Mouse (Mus musculus) MEL (cell line): ENCODE measurements around the gene Nrk.

Experiments used
- CTCF ChIP-seq, 3 experiments: IDR thresholded peaks in 2 of 3; conservative IDR thresholded peaks in 1 of 3; 2 replicates each; pipeline ENCODE4 v1.5.1; 2011 to 2012; ENCODE audit warnings: low read length in 3 of 3, low read depth in 2 of 3, mild to moderate bottlenecking in 2 of 3, improper control_type of control experiment in 1 of 3, inconsistent platforms in 1 of 3, mixed read lengths in 1 of 3, moderate library complexity in 1 of 3; ENCODE audit not compliant: control insufficient read depth in 1 of 3, insufficient read depth in 1 of 3, poor library complexity in 1 of 3, severe bottlenecking in 1 of 3
- ELF1 ChIP-seq: IDR thresholded peaks from 2 replicates; pipeline ENCODE4 v1.6.1; 2014; ENCODE audit warnings: low read depth, mild to moderate bottlenecking, inconsistent platforms, low read length, improper control_type of control experiment, moderate library complexity
- EP300 ChIP-seq, 2 experiments: IDR thresholded peaks; 2 replicates each; pipeline ENCODE4 v1.6.1; 2011; ENCODE audit warnings: improper control_type of control experiment in 2 of 2, low read length in 2 of 2, low read depth in 1 of 2, mild to moderate bottlenecking in 1 of 2
- GABPA ChIP-seq: IDR thresholded peaks from 2 replicates; pipeline ENCODE4 v1.6.1; 2012; ENCODE audit warnings: low read depth, mild to moderate bottlenecking, inconsistent platforms, low read length, improper control_type of control experiment, moderate library complexity
- MYC ChIP-seq: IDR thresholded peaks from 2 replicates; pipeline ENCODE4 v1.6.1; 2011; ENCODE audit warnings: low read depth, mild to moderate bottlenecking, low read length, improper control_type of control experiment, moderate library complexity
- NELFE ChIP-seq: IDR thresholded peaks from 2 replicates; pipeline ENCODE4 v1.6.1; 2011; ENCODE audit warnings: low read depth, low read length, improper control_type of control experiment
- POLR2A ChIP-seq, 2 experiments: IDR thresholded peaks; 2 replicates each; pipeline ENCODE4 v1.6.1; 2011 to 2012; ENCODE audit warnings: low read length in 2 of 2, mild to moderate bottlenecking in 2 of 2, control low read depth in 1 of 2, improper control_type of control experiment in 1 of 2, low read depth in 1 of 2, moderate library complexity in 1 of 2; ENCODE audit not compliant: control insufficient read depth in 1 of 2, insufficient read depth in 1 of 2, poor library complexity in 1 of 2
- POLR2AphosphoS2 ChIP-seq: IDR thresholded peaks from 2 replicates; pipeline ENCODE4 v1.6.1; 2011; ENCODE audit warnings: low read length, improper control_type of control experiment
- RAD21 ChIP-seq: IDR thresholded peaks from 2 replicates; pipeline ENCODE4 v1.6.1; 2011; ENCODE audit warnings: mild to moderate bottlenecking, low read depth, low read length, improper control_type of control experiment
- SIN3A ChIP-seq: IDR thresholded peaks from 2 replicates; pipeline ENCODE4 v1.6.1; 2012; ENCODE audit warnings: low read length, improper control_type of control experiment, inconsistent platforms
- TAL1 ChIP-seq: IDR thresholded peaks from 2 replicates; pipeline ENCODE4 v1.6.1; 2012; ENCODE audit warnings: mild to moderate bottlenecking, inconsistent platforms, low read length, moderate library complexity, mixed read lengths
- ZNF384 ChIP-seq: IDR thresholded peaks from 2 replicates; pipeline ENCODE4 v1.6.1; 2012; ENCODE audit warnings: low read depth, mild to moderate bottlenecking, inconsistent platforms, low read length, improper control_type of control experiment

DNA sequence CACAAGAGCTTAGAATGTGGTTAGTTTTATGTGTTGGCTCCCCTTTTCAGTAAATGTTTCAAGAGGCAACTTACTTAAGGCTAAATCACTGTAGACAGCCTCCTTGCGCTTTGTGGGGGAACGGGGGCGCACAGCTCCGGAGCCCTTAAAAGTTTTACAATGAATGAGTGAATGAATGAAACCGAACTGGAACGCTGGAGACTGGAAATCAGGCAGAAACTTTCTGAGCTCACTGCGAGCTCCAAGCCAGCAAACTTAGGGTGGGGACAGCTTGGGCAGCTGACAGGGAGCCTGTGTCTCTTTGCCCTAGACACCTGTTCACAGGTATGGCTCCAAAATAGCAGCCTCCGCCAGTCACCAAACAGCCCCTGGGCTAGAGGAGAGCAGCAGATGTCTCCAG is 864 bp upstream of the Nrk start:
- no peak for TF ChIP-seq POLR2A (IDR thresholded peaks at IDR 0.05; ENCODE audit: control insufficient read depth in 1 of 2, insufficient read depth in 1 of 2, low read depth in 1 of 2, low read length in 2 of 2, poor library complexity in 1 of 2)
- TF ChIP-seq CTCF (IDR thresholded peaks at IDR 0.05 in 2 of 3, conservative IDR thresholded peaks at IDR 0.05 in 1 of 3; ENCODE audit: control insufficient read depth in 1 of 3, insufficient read depth in 1 of 3, low read depth in 2 of 3, low read length in 3 of 3, poor library complexity in 1 of 3, severe bottlenecking in 1 of 3) = no peak
- no peak for TF ChIP-seq MYC
- no peak for TF ChIP-seq EP300 (IDR thresholded peaks at IDR 0.05; ENCODE audit: low read depth in 1 of 2, low read length in 2 of 2)
- no peak for TF ChIP-seq SIN3A
- TF ChIP-seq RAD21 = no peak
- no peak for TF ChIP-seq TAL1
- TF ChIP-seq POLR2AphosphoS2 = no peak
- TF ChIP-seq ELF1 = no peak
- TF ChIP-seq NELFE = no peak
- no peak for TF ChIP-seq ZNF384
- no peak for TF ChIP-seq GABPA
